Mouse (Mus musculus): ENCODE data around the gene Fas. TPM values are rescaled to one million over a fixed set of nuclear protein-coding genes. Genes with fewer than 3 reads are reported as not detected.
A peak's percentile ranks its signal among the peaks of the same experiment; 100 is the strongest.

Fas gene
- polyA plus RNA-seq, 1 experiment from 2014 or later: not detected

- peak; percentile 60 for DNase-seq (ENCODE audit: extremely low spot score, low spot score)
- no peaks in the 10 kb centered on the region for H3K4me1 ChIP-seq
- 1% methylated on average over 2 of the region's 2 CpGs for WGBS
These were observed 43.8 kb downstream of the Fas start for GRCm38 (mm10) chr19:34334300-34334699.

GRCm38 (mm10) chr19:34344702-34345101 lies 54.2 kb downstream of the Fas start:
- H3K27ac ChIP-seq: no peak overlapping the region
- no peaks in the 10 kb centered on the region for H3K9me3 ChIP-seq
- 87% methylated on average over 2 of the region's 2 CpGs for WGBS
- H3K4me1 ChIP-seq: peaks cover 10% of the 10 kb centered on the region; the same call in 1 of the 2 replicates
- DNase-seq (ENCODE audit: extremely low spot score, low spot score): no peak
- H3K27me3 ChIP-seq (ENCODE audit: poor library complexity, severe bottlenecking): no peaks in the 10 kb centered on the region
- no peaks in the 10 kb centered on the region for H3K36me3 ChIP-seq (replicated peaks)
- no peak overlapping the region for H3K4me3 ChIP-seq

More at GRCm38 (mm10) chr19:34334300-34334699, 43.8 kb downstream of the Fas start:
- no peak overlapping the region for H3K27ac ChIP-seq
- H3K36me3 ChIP-seq (replicated peaks): no peaks in the 10 kb centered on the region
- no peak overlapping the region for H3K4me3 ChIP-seq
- H3K9me3 ChIP-seq: no peaks in the 10 kb centered on the region
- no peaks in the 10 kb centered on the region for H3K27me3 ChIP-seq (ENCODE audit: poor library complexity, severe bottlenecking)

GRCm38 (mm10) chr19:34345616-34346267 lies 55.3 kb downstream of the Fas start:
- 0 out of 2 replicates have a peak overlapping the region, but pooled peaks have one; percentile 25 for H3K27ac ChIP-seq

GRCm38 (mm10) chr19:34353291-34353805 lies 62.9 kb downstream of the Fas start:
- no peak overlapping the region for H3K4me3 ChIP-seq
- H3K27me3 ChIP-seq (ENCODE audit: poor library complexity, severe bottlenecking): no peaks in the 10 kb centered on the region
- WGBS: 56% methylated on average over 3 of the region's 3 CpGs
- no peaks in the 10 kb centered on the region for H3K9me3 ChIP-seq
- no peak overlapping the region for H3K27ac ChIP-seq
- no peaks in the 10 kb centered on the region for H3K4me1 ChIP-seq
- no peak for DNase-seq (ENCODE audit: extremely low spot score, low spot score)
- H3K36me3 ChIP-seq (replicated peaks): no peaks in the 10 kb centered on the region

More at GRCm38 (mm10) chr19:34345616-34346267, 55.3 kb downstream of the Fas start:
- H3K27me3 ChIP-seq (ENCODE audit: poor library complexity, severe bottlenecking): no peaks in the 10 kb centered on the region
- peaks cover 10% of the 10 kb centered on the region; the same call in 1 of the 2 replicates for H3K4me1 ChIP-seq
- H3K4me3 ChIP-seq: no peak overlapping the region
- no peaks in the 10 kb centered on the region for H3K36me3 ChIP-seq (replicated peaks)
- H3K9me3 ChIP-seq: no peaks in the 10 kb centered on the region
- 62% methylated on average over 8 of the region's 8 CpGs for WGBS
- DNase-seq (ENCODE audit: extremely low spot score, low spot score): no peak

- no peaks in the 10 kb centered on the region for H3K4me1 ChIP-seq
- H3K27me3 ChIP-seq (ENCODE audit: poor library complexity, severe bottlenecking): no peaks in the 10 kb centered on the region
- peaks cover 4% of the 10 kb centered on the region; the same call in 1 of the 2 replicates for H3K9me3 ChIP-seq
- no peak overlapping the region for H3K27ac ChIP-seq
- 100% methylated on average over 1 of the region's 1 CpGs for whole genome bisulfite sequencing
- no peaks in the 10 kb centered on the region for H3K36me3 ChIP-seq (replicated peaks)
- no peak for DNase-seq (ENCODE audit: extremely low spot score, low spot score)
- H3K4me3 ChIP-seq: no peak overlapping the region
These were observed 72.2 kb downstream of the Fas start for GRCm38 (mm10) chr19:34362639-34363038.

- DNase-seq (ENCODE audit: extremely low spot score, low spot score): no peak
- whole genome bisulfite sequencing: 72% methylated on average over 1 of the region's 1 CpGs
- H3K4me3 ChIP-seq: no peak overlapping the region
These were observed 79.1 kb downstream of the Fas start for GRCm38 (mm10) chr19:34369551-34369950.

GRCm38 (mm10) chr19:34370397-34370796 lies 79.9 kb downstream of the Fas start:
- no peak overlapping the region for H3K27ac ChIP-seq
- DNase-seq (ENCODE audit: extremely low spot score, low spot score): no peak
- no peaks in the 10 kb centered on the region for H3K27me3 ChIP-seq (ENCODE audit: poor library complexity, severe bottlenecking)
- no peaks in the 10 kb centered on the region for H3K9me3 ChIP-seq
- no peak overlapping the region for H3K4me3 ChIP-seq
- WGBS: 64% methylated on average over 3 of the region's 3 CpGs
- H3K36me3 ChIP-seq (replicated peaks): no peaks in the 10 kb centered on the region
- H3K4me1 ChIP-seq: no peaks in the 10 kb centered on the region

More at GRCm38 (mm10) chr19:34369551-34369950, 79.1 kb downstream of the Fas start:
- Histone ChIP-seq H3K27me3 (ENCODE audit: poor library complexity, severe bottlenecking) (no peaks in the 10 kb centered on the region), H3K27ac (no peak overlapping the region), H3K9me3 (no peaks in the 10 kb centered on the region), H3K36me3 (replicated peaks) (no peaks in the 10 kb centered on the region), H3K4me1 (no peaks in the 10 kb centered on the region)

Other genes with a start within 250 kb of the Fas start
- gene Lipn, start 223.3 kb upstream of the Fas start, polyA plus RNA-seq (2016; fragmentation: Nextera tagmentation; extraction: Ambion mirVana): not detected in 2 replicates
- 0.17 TPM in 1 of 2 replicates, not detected in the other for gene Lipm, start 189.7 kb upstream of the Fas start, polyA plus RNA-seq (2016; fragmentation: Nextera tagmentation; extraction: Ambion mirVana)
- 0.05 and 0.14 TPM in 2 replicates for gene Ankrd22, start 124.6 kb upstream of the Fas start, polyA plus RNA-seq (2016; fragmentation: Nextera tagmentation; extraction: Ambion mirVana)
- 3.2 and 3.7 TPM in 2 replicates for gene Stambpl1, start 98.4 kb upstream of the Fas start, polyA plus RNA-seq (2016; fragmentation: Nextera tagmentation; extraction: Ambion mirVana)
- gene Acta2, start 35.1 kb upstream of the Fas start, polyA plus RNA-seq (2016; fragmentation: Nextera tagmentation; extraction: Ambion mirVana): 6.5 and 8.1 TPM in 2 replicates
- 0.20 and 0.37 TPM in 2 replicates for gene Ch25h, start 184.5 kb downstream of the Fas start, polyA plus RNA-seq (2016; fragmentation: Nextera tagmentation; extraction: Ambion mirVana)
- 15.8 and 16.2 TPM in 2 replicates for gene Lipa, start 236.8 kb downstream of the Fas start, polyA plus RNA-seq (2016; fragmentation: Nextera tagmentation; extraction: Ambion mirVana)

Data from forebrain, embryonic 10.5 days (tissue).